Mouse (Mus musculus) cortical plate, adult 2 months (tissue): ENCODE measurements at regions not wholly inside any gene's neighbourhood (a gene's known extent, or its start where the extent isn't known, plus 50 kb on each side); places are given as distances from the start of the nearest gene placed in this dataset.

Experiments used
- CTCF ChIP-seq: fragments of 200-500 bp; IDR thresholded peaks from 2 replicates; pipeline ENCODE4 v1.5.1; 2011; ENCODE audit warnings: mild to moderate bottlenecking, control low read depth, low read length; ENCODE audit not compliant: insufficient read depth; ENCODE audit errors: extremely low read depth
- POLR2A ChIP-seq: fragments of 200-500 bp; IDR thresholded peaks from 2 replicates; pipeline ENCODE4 v1.6.1; 2011; ENCODE audit warnings: mild to moderate bottlenecking, low read length, control low read depth; ENCODE audit not compliant: insufficient read depth; ENCODE audit errors: extremely low read depth

- TF ChIP-seq CTCF, result no peak
- no peak for TF ChIP-seq POLR2A
These were observed 339.3 kb upstream of the Nrsn1 start for GRCm38 (mm10) chr13:25609641-25610040.
